Mouse (Mus musculus): ENCODE data around the gene Supt3.

GRCm38 (mm10) chr17:45028441-45028840 lies 251.5 kb downstream of the Supt3 start:
- TF ChIP-seq POLR2A (IDR thresholded peaks at IDR 0.05; ENCODE audit: borderline replicate concordance, extremely low read depth, insufficient read depth, insufficient read length, poor library complexity, severe bottlenecking) (no peak), CTCF (IDR thresholded peaks at IDR 0.05; ENCODE audit: borderline replicate concordance, extremely low read depth, insufficient read depth, insufficient read length) (no peak)
